Mouse (Mus musculus) liver, embryonic 14.5 days (tissue): ENCODE measurements around the gene Frmd5. TPM values are rescaled to one million over a fixed set of nuclear protein-coding genes. Genes with fewer than 3 reads are reported as not detected.

Experiments used
- ATAC-seq: fragments of 200-750 bp; cut with Nextera tagmentation; 2 replicates; pipeline ENCODE4 v1.8.0; 2017; ENCODE audit warnings: moderate number of reproducible peaks, mild to moderate bottlenecking, moderate library complexity; ENCODE audit not compliant: insufficient read depth
- DNase-seq, 3 experiments: peaks; one replicate each; pipeline ENCODE4 v3.0.0-alpha.2; 2012 to 2013; ENCODE audit warnings: low read depth in 3 of 3, low spot score in 3 of 3
- H3K27ac ChIP-seq: fragments of 300-500 bp; sonication (generic); 2 replicates; pipeline ENCODE4 v1.5.1; 2014; ENCODE audit warnings: moderate library complexity, mild to moderate bottlenecking, control low read depth, inconsistent platforms
- H3K27me3 ChIP-seq: fragments of 300-500 bp; sonication (generic); 2 replicates; pipeline ENCODE4 v1.6.1; 2014; ENCODE audit warnings: mild to moderate bottlenecking, low read length, moderate library complexity; ENCODE audit not compliant: control insufficient read depth, insufficient read depth
- H3K36me3 ChIP-seq: fragments of 300-500 bp; sonication (generic); replicated peaks from 2 replicates; pipeline ENCODE4 v1.6.1; 2014; ENCODE audit warnings: low read depth; ENCODE audit not compliant: control insufficient read depth, insufficient read depth
- H3K4me1 ChIP-seq, 2 experiments: fragments of 200-500 bp in 1 of 2; fragments of 300-500 bp in 1 of 2; sonication (generic) in 1 of 2; replicated peaks; 2 replicates each; pipeline ENCODE4 v1.6.1; 2012 to 2014; ENCODE audit warnings: antibody characterized with exemption in 1 of 2, inconsistent platforms in 1 of 2, low read length in 1 of 2; ENCODE audit not compliant: control insufficient read depth in 2 of 2, insufficient read depth in 2 of 2
- H3K4me2 ChIP-seq: fragments of 300-500 bp; sonication (generic); 2 replicates; pipeline ENCODE4 v1.6.1; 2014; ENCODE audit warnings: low read depth, mild to moderate bottlenecking, control low read depth, moderate library complexity
- H3K4me3 ChIP-seq, 2 experiments: fragments of 200-500 bp in 1 of 2; fragments of 300-500 bp in 1 of 2; sonication (generic) in 1 of 2; 2 replicates each; pipeline ENCODE4 v1.5.1; 2012 to 2014; ENCODE audit warnings: low read depth in 2 of 2, low read length in 2 of 2, mild to moderate bottlenecking in 2 of 2, control low read depth in 1 of 2, inconsistent platforms in 1 of 2, moderate library complexity in 1 of 2; ENCODE audit not compliant: insufficient read depth in 1 of 2
- H3K9ac ChIP-seq: fragments of 300-500 bp; sonication (generic); replicated peaks from 2 replicates; pipeline ENCODE4 v1.6.1; 2014; ENCODE audit warnings: mild to moderate bottlenecking, control low read depth, moderate library complexity
- H3K9me3 ChIP-seq: fragments of 300-500 bp; sonication (generic); 2 replicates; pipeline ENCODE4 v1.6.1; 2016; ENCODE audit warnings: low read length, mixed read lengths; ENCODE audit not compliant: control insufficient read depth
- CTCF ChIP-seq: IDR thresholded peaks from 2 replicates; pipeline ENCODE4 v1.5.1; 2016; ENCODE audit warnings: antibody characterized with exemption, low read depth, control low read depth
- EP300 ChIP-seq: IDR thresholded peaks from 2 replicates; pipeline ENCODE4 v1.6.1; 2016; ENCODE audit warnings: antibody characterized with exemption, low read depth
- WGBS: fragments of 180-500 bp; shearing (Covaris S2); extraction: QIAGEN DNeasy Blood & Tissue Kit; methylation state at CpG from one replicate; pipeline ENCODE4 v1.1.7; 2014; ENCODE audit not compliant: insufficient replicate concordance; 5-methylcytosine and 5-hydroxymethylcytosine counted together
- polyA plus RNA-seq, 2 experiments: library from polyadenylated mRNA; depleted of rRNA in 1 of 2; stranded (reverse) in 1 of 2; unstranded in 1 of 2; fragments of >200 nt; fragmentation: Nextera tagmentation in 1 of 2; extraction: Ambion mirVana in 1 of 2; gene quantifications; 2 replicates each; pipeline versions ENCODE4 v1.2.1 to v1.2.3; 2012 to 2014

The Frmd5 gene
- polyA plus RNA-seq, 2 experiments, result 0.06 to 0.12 TPM

GRCm38 (mm10) chr2:121676951-121677648 is 129.8 kb downstream of the Frmd5 start:
- WGBS, result 33% methylated on average over 6 of the region's 6 CpGs
- ATAC-seq (no peak), DNase-seq (no peak)
- Histone ChIP-seq H3K4me3 (no peak overlapping the region), H3K4me1 (no peaks in the 10 kb centered on the region), H3K27ac (no peak overlapping the region), H3K36me3 (no peaks in the 10 kb centered on the region), H3K4me2 (no peak overlapping the region), H3K9me3 (no peaks in the 10 kb centered on the region), H3K27me3 (no peaks in the 10 kb centered on the region), H3K9ac (no peak overlapping the region)
- TF ChIP-seq CTCF, result no peak

GRCm38 (mm10) chr2:121675895-121676294 is 131.0 kb downstream of the Frmd5 start:
- DNase-seq, result no peak
- H3K27me3 ChIP-seq, result no peaks in the 10 kb centered on the region
- no peak for TF ChIP-seq CTCF
- TF ChIP-seq EP300, result no peak
- no peaks in the 10 kb centered on the region for H3K36me3 ChIP-seq
- H3K4me1 ChIP-seq, result no peaks in the 10 kb centered on the region
- WGBS, result 44% methylated on average over 5 of the region's 5 CpGs
- no peak overlapping the region for H3K4me3 ChIP-seq
- no peak overlapping the region for H3K9ac ChIP-seq
- ATAC-seq, result no peak
- H3K27ac ChIP-seq, result no peak overlapping the region
- H3K4me2 ChIP-seq, result no peak overlapping the region
- H3K9me3 ChIP-seq, result no peaks in the 10 kb centered on the region

GRCm38 (mm10) chr2:121675136-121675535 is 131.8 kb downstream of the Frmd5 start:
- Histone ChIP-seq H3K9me3 (no peaks in the 10 kb centered on the region), H3K36me3 (no peaks in the 10 kb centered on the region), H3K4me1 (no peaks in the 10 kb centered on the region), H3K27me3 (no peaks in the 10 kb centered on the region), H3K27ac (no peak overlapping the region), H3K4me2 (no peak overlapping the region), H3K9ac (no peak overlapping the region), H3K4me3 (no peak overlapping the region)
- TF ChIP-seq EP300 (no peak), CTCF (no peak)
- ATAC-seq (no peak), DNase-seq (no peak)
- whole genome bisulfite sequencing, result 73% methylated on average over 3 of the region's 3 CpGs

- no peak overlapping the region for H3K9ac ChIP-seq
- H3K27me3 ChIP-seq, result no peaks in the 10 kb centered on the region
- TF ChIP-seq EP300 (no peak), CTCF (no peak)
- no peak for DNase-seq
- no peaks in the 10 kb centered on the region for H3K36me3 ChIP-seq
- WGBS, result 47% methylated on average over 8 of the region's 8 CpGs
- no peak for ATAC-seq
- no peak overlapping the region for H3K27ac ChIP-seq
- no peak overlapping the region for H3K4me2 ChIP-seq
- H3K4me3 ChIP-seq, result no peak overlapping the region
- H3K9me3 ChIP-seq, result no peaks in the 10 kb centered on the region
- no peaks in the 10 kb centered on the region for H3K4me1 ChIP-seq
These were observed 132.7 kb downstream of the Frmd5 start for GRCm38 (mm10) chr2:121674211-121674610.

GRCm38 (mm10) chr2:121669846-121670245 is 137.0 kb downstream of the Frmd5 start:
- Histone ChIP-seq H3K36me3 (no peaks in the 10 kb centered on the region), H3K9ac (no peak overlapping the region), H3K4me2 (no peak overlapping the region), H3K9me3 (no peaks in the 10 kb centered on the region), H3K4me3 (no peak overlapping the region), H3K27me3 (no peaks in the 10 kb centered on the region), H3K27ac (no peak overlapping the region), H3K4me1 (no peaks in the 10 kb centered on the region)
- DNase-seq (no peak), ATAC-seq (no peak)
- WGBS, result 57% methylated on average over 6 of the region's 6 CpGs
- no peak for TF ChIP-seq CTCF
- no peak for TF ChIP-seq EP300
